Mouse (Mus musculus) limb, embryonic 14.5 days (tissue): ENCODE data around the gene Fgfr2. TPM values are rescaled to one million over a fixed set of nuclear protein-coding genes. Genes with fewer than 3 reads are reported as not detected.

ENCODE experiments used
- ATAC-seq: fragments of 200-750 bp; cut with Nextera tagmentation; 2 replicates; pipeline ENCODE4 v1.8.0; 2017; ENCODE audit warnings: low read depth, moderate number of reproducible peaks, moderate TSS enrichment; ENCODE audit not compliant: low FRiP score
- DNase-seq: peaks from one replicate; pipeline ENCODE4 v3.0.0-alpha.2; 2015; ENCODE audit warnings: low spot score
- H3K27ac ChIP-seq: fragments of 300-500 bp; sonication (generic); replicated peaks from 2 replicates; pipeline ENCODE4 v1.5.1; 2014; ENCODE audit warnings: low read depth, mild to moderate bottlenecking, low read length, moderate library complexity, mixed read lengths
- H3K27me3 ChIP-seq: fragments of 300-500 bp; sonication (generic); 2 replicates; pipeline ENCODE4 v1.6.1; 2014; ENCODE audit warnings: low read length, mixed read lengths; ENCODE audit not compliant: control insufficient read depth, insufficient read depth
- H3K36me3 ChIP-seq: fragments of 300-500 bp; sonication (generic); 2 replicates; pipeline ENCODE4 v1.6.1; 2014; ENCODE audit warnings: mild to moderate bottlenecking, low read length, moderate library complexity, mixed read lengths; ENCODE audit not compliant: control insufficient read depth, insufficient read depth
- H3K4me1 ChIP-seq: fragments of 300-500 bp; sonication (generic); 2 replicates; pipeline ENCODE4 v1.6.1; 2014; ENCODE audit warnings: antibody characterized with exemption, low read length, mixed read lengths; ENCODE audit not compliant: control insufficient read depth, insufficient read depth
- H3K4me2 ChIP-seq: fragments of 300-500 bp; sonication (generic); replicated peaks from 2 replicates; pipeline ENCODE4 v1.6.1; 2014; ENCODE audit warnings: low read depth, mild to moderate bottlenecking, low read length, moderate library complexity; ENCODE audit not compliant: severe bottlenecking
- H3K4me3 ChIP-seq: fragments of 300-500 bp; sonication (generic); replicated peaks from 2 replicates; pipeline ENCODE4 v1.5.1; 2014; ENCODE audit warnings: low read length
- H3K9ac ChIP-seq: fragments of 300-500 bp; sonication (generic); 2 replicates; pipeline ENCODE4 v1.6.1; 2014; ENCODE audit warnings: mild to moderate bottlenecking, low read depth, low read length, moderate library complexity; ENCODE audit not compliant: severe bottlenecking
- H3K9me3 ChIP-seq: fragments of 300-500 bp; sonication (generic); 2 replicates; pipeline ENCODE4 v1.6.1; 2016; ENCODE audit warnings: low read length; ENCODE audit not compliant: control insufficient read depth
- POLR2A ChIP-seq: fragments of 200-500 bp; IDR thresholded peaks from 2 replicates; pipeline ENCODE4 v1.8.0; 2012; ENCODE audit warnings: inconsistent platforms, mild to moderate bottlenecking, moderate library complexity, borderline replicate concordance; ENCODE audit not compliant: insufficient read depth, insufficient read length; ENCODE audit errors: extremely low read depth
- WGBS: fragments of 180-500 bp; shearing (Covaris S2); extraction: QIAGEN DNeasy Blood & Tissue Kit; methylation state at CpG from one replicate; pipeline ENCODE4 v1.1.7; 2014; 5-methylcytosine and 5-hydroxymethylcytosine counted together
- polyA plus RNA-seq, 2 experiments: library from polyadenylated mRNA; depleted of rRNA in 1 of 2; stranded (reverse) in 1 of 2; unstranded in 1 of 2; fragments of >200 nt; fragmentation: Nextera tagmentation in 1 of 2; extraction: Ambion mirVana in 1 of 2; gene quantifications; 2 replicates each; pipeline versions ENCODE4 v1.2.1 to v1.2.3; 2012 to 2014

Gene Fgfr2
- polyA plus RNA-seq, 2 experiments = 131 to 133 TPM

- DNase-seq (no peak), ATAC-seq (no peak)
- Histone ChIP-seq H3K36me3 (no peaks in the 10 kb centered on the region), H3K4me1 (no peaks in the 10 kb centered on the region), H3K27ac (no peak overlapping the region), H3K9ac (no peak overlapping the region), H3K4me3 (no peak overlapping the region), H3K4me2 (no peak overlapping the region), H3K27me3 (no peaks in the 10 kb centered on the region), H3K9me3 (no peaks in the 10 kb centered on the region)
- WGBS = 66% methylated on average over 6 of the region's 6 CpGs
- TF ChIP-seq POLR2A = no peak
Measured at GRCm38 (mm10) chr7:132349075-132349572, 774.0 kb downstream of the Fgfr2 start.

- TF ChIP-seq POLR2A = no peak
- H3K4me1 ChIP-seq = no peaks in the 10 kb centered on the region
- no peaks in the 10 kb centered on the region for H3K27me3 ChIP-seq
- H3K4me2 ChIP-seq = no peak overlapping the region
- no peak overlapping the region for H3K4me3 ChIP-seq
- H3K27ac ChIP-seq = no peak overlapping the region
- 72% methylated on average over 9 of the region's 9 CpGs for WGBS
- DNase-seq = no peak
- ATAC-seq = no peak
- no peak overlapping the region for H3K9ac ChIP-seq
- H3K9me3 ChIP-seq = no peaks in the 10 kb centered on the region
- no peaks in the 10 kb centered on the region for H3K36me3 ChIP-seq
Measured at GRCm38 (mm10) chr7:132347273-132348045, 775.7 kb downstream of the Fgfr2 start.

DNA sequence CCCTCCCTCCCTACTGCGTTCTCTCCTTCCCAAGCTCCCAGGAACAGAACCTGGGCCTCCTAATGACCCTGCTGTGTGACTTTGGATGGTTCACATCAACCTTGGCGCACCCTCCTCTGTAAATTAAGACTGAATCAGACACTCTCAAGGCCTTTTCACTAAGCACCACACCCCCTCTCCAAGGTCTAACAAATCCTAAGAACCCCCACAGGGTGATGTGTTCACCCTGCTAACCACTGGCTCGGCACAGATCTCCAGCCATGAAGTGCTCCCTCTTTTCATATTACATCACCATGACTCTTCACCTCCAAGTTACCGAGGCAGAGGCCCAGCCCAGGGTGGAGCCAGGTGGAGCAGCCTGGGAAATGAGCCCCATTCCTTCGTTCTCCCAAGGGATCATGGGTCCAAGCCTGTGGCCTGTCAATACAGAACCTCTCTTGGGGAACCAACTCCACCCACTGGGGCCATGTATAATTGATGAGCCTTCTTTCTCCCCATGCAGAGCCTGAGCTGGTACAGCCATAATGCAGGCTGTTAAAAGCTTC is 777.6 kb downstream of the Fgfr2 start:
- DNase-seq (no peak), ATAC-seq (no peak)
- Histone ChIP-seq H3K27me3 (no peaks in the 10 kb centered on the region), H3K9me3 (no peaks in the 10 kb centered on the region), H3K4me1 (no peaks in the 10 kb centered on the region), H3K27ac (no peak overlapping the region), H3K9ac (no peak overlapping the region), H3K4me3 (no peak overlapping the region), H3K4me2 (no peak overlapping the region), H3K36me3 (no peaks in the 10 kb centered on the region)
- WGBS = 75% methylated on average over 5 of the region's 5 CpGs
- no peak for TF ChIP-seq POLR2A

GRCm38 (mm10) chr7:132344606-132345005 is 778.5 kb downstream of the Fgfr2 start:
- H3K4me3 ChIP-seq = no peak overlapping the region
- no peaks in the 10 kb centered on the region for H3K9me3 ChIP-seq
- no peaks in the 10 kb centered on the region for H3K27me3 ChIP-seq
- no peaks in the 10 kb centered on the region for H3K36me3 ChIP-seq
- ATAC-seq (no peak), DNase-seq (no peak)
- TF ChIP-seq POLR2A = no peak
- H3K9ac ChIP-seq = no peak overlapping the region
- no peaks in the 10 kb centered on the region for H3K4me1 ChIP-seq
- whole genome bisulfite sequencing = 56% methylated on average over 4 of the region's 4 CpGs
- H3K27ac ChIP-seq = no peak overlapping the region
- H3K4me2 ChIP-seq = no peak overlapping the region

GRCm38 (mm10) chr7:132343900-132344299 is 779.2 kb downstream of the Fgfr2 start:
- Histone ChIP-seq H3K36me3 (no peaks in the 10 kb centered on the region), H3K4me1 (no peaks in the 10 kb centered on the region), H3K9me3 (no peaks in the 10 kb centered on the region), H3K27ac (no peak overlapping the region), H3K27me3 (no peaks in the 10 kb centered on the region), H3K9ac (no peak overlapping the region), H3K4me3 (no peak overlapping the region), H3K4me2 (no peak overlapping the region)
- no peak for TF ChIP-seq POLR2A
- DNase-seq (no peak), ATAC-seq (no peak)
- 95% methylated on average over 2 of the region's 2 CpGs for WGBS
